Mouse (Mus musculus): Measurements from ENCODE around the gene Abat.

DNA sequence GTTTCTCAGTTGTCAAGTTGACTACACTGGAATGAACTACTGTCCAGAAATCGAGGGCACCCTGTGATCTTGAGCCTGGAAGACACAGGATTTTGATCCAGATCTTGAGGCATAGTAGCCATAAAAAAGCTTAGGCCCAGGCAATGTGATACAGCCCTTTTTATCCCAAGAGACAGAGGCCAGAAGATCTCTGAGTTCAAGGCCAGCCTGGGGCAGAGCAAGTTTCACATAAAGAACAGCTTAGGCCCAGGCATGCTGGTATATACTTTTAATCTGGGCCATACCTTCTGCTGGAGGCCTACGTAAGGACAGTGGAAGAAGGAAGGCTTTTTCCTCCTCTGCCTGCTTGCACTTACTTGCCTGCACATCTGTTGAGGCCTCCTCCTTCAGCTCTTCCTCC, 51.6 kb downstream of the Abat start:
- TF ChIP-seq CTCF (IDR thresholded peaks at IDR 0.05) = no peak
- TF ChIP-seq EP300 (IDR thresholded peaks at IDR 0.05; ENCODE audit: insufficient read depth, low read depth, low read length) = no peak
- TF ChIP-seq POLR2A (IDR thresholded peaks at IDR 0.05; ENCODE audit: insufficient read depth, low read depth, low read length) = no peak

All from heart, adult 2 months (tissue).